Mouse (Mus musculus): Measurements from ENCODE around the gene Gm35134. TPM values are rescaled to one million over a fixed set of nuclear protein-coding genes. Genes with fewer than 3 reads are reported as not detected.

Gene Gm35134
- polyA plus RNA-seq (2017; shearing (Covaris generic)) = not detected

GRCm38 (mm10) chrY:19112707-19113106 lies at the start of gene Gm35134:
Gene Gm35134, plus strand, starts transcription at chrY:19113007.

